ENCODE assay signal across 26 mouse cellular contexts in the genomic region with DNA sequence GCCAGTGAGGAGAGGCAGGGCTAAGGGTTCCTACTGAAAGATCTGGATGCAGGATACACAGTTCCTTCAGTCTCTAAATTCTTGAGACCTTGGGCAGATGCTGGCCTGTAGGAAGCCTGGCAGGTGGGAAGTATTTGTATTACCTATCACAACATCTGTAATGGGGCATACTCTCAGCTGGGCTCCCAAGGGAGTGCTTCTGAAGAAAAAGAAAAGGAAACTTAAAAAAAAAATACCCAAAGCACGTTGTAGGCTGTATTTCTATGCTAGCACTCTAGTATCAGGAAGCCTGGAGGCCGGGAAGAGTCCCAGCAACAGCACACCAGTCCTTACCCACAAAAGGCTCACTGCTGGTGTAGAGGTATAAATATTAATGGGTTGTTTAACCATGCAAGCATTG. TPM values are rescaled to one million over a fixed set of nuclear protein-coding genes. Genes with fewer than 3 reads are reported as not detected.
DNase-seq lines count a peak whose midpoint lies in the region; ATAC-seq and TF ChIP-seq lines count a peak whose summit lies in the region.
"Had no signal": no experiment of that assay in that cellular context is flagged by ENCODE, and none has a peak within 500 bp of the region (broad histone marks: within the 10 kb centered on the region; RNA-seq: fewer than 3 reads in every experiment).

No protein-coding gene starts in this region.

- TF ChIP-seq CTCF in hindbrain, postnatal 0 days (IDR thresholded peaks at IDR 0.05; ENCODE audit: low read depth), result no peak
- TF ChIP-seq CTCF in left cerebral cortex, adult 2 months (IDR thresholded peaks at IDR 0.05), result no peak
- no peak for TF ChIP-seq CTCF in CH12.LX (conservative IDR thresholded peaks at IDR 0.05 in 1 of 2, IDR thresholded peaks at IDR 0.05 in 1 of 2; ENCODE audit: low read depth in 2 of 2, low read length in 2 of 2)

- peak; percentile 30; the same call in 1 of the 2 replicates for TF ChIP-seq EP300 in CH12.LX (IDR thresholded peaks at IDR 0.05; ENCODE audit: low read length)

- no peak for TF ChIP-seq POLR2A in CH12.LX (IDR thresholded peaks at IDR 0.05; ENCODE audit: low read depth, low read length)
- no peak for TF ChIP-seq POLR2A in limb, embryonic 14.5 days (IDR thresholded peaks at IDR 0.05; ENCODE audit: borderline replicate concordance, extremely low read depth, insufficient read depth, insufficient read length)

- 0 out of 2 replicates have a peak overlapping the region, but pooled peaks have one; percentile 51 for H3K27ac ChIP-seq in hindbrain, embryonic 10.5 days
- H3K27ac ChIP-seq in hindbrain, postnatal 0 days, result no peak overlapping the region
- H3K27ac ChIP-seq in left cerebral cortex, adult 2 months, result peak overlapping the region; percentile 90
- no peak overlapping the region for H3K27ac ChIP-seq in CH12.LX (ENCODE audit: insufficient read depth, low read depth)
- H3K27ac ChIP-seq in limb, embryonic 14.5 days (replicated peaks; ENCODE audit: low read depth, low read length), result no peak overlapping the region
- H3K27ac ChIP-seq: embryonic facial prominence, embryonic 10.5 days; embryonic facial prominence, embryonic 13.5 days; forebrain, embryonic 12.5 days had no signal

- H3K36me3 ChIP-seq in hindbrain, embryonic 10.5 days, result no peaks in the 10 kb centered on the region
- H3K36me3 ChIP-seq in hindbrain, postnatal 0 days (ENCODE audit: insufficient read depth, low read length), result no peaks in the 10 kb centered on the region
- H3K36me3 ChIP-seq in CH12.LX (replicated peaks in 1 of 2; ENCODE audit: control insufficient read depth in 1 of 2, insufficient read depth in 1 of 2, low read length in 1 of 2), result peaks cover 0 to 14% of the 10 kb centered on the region in 2 experiments
- no peaks in the 10 kb centered on the region for H3K36me3 ChIP-seq in limb, embryonic 14.5 days (ENCODE audit: control insufficient read depth, insufficient read depth, low read length)
- H3K36me3 ChIP-seq: embryonic facial prominence, embryonic 13.5 days; forebrain, embryonic 12.5 days; forebrain, embryonic 15.5 days; hindbrain, embryonic 15.5 days had no signal

- intact Hi-C loops in left cerebral cortex, adult 2 months (cut with DNase I), result no loop called here
- intact Hi-C loops in left cerebral cortex, postnatal 14 days (cut with DNase I), result no loop called here
- intact Hi-C loops in gastrocnemius, postnatal 36 days (cut with DNase I), result no loop called here

- H3K4me2 ChIP-seq in hindbrain, postnatal 0 days (ENCODE audit: low read depth, low read length), result no peak overlapping the region
- H3K4me2 ChIP-seq in CH12.LX (ENCODE audit: insufficient read depth, low read depth, poor library complexity, severe bottlenecking), result no peak overlapping the region
- H3K4me2 ChIP-seq in limb, embryonic 14.5 days (replicated peaks; ENCODE audit: low read depth, low read length, severe bottlenecking), result no peak overlapping the region

- H3K4me1 ChIP-seq in hindbrain, embryonic 10.5 days (replicated peaks), result peaks cover 56% of the 10 kb centered on the region
- H3K4me1 ChIP-seq in hindbrain, postnatal 0 days (ENCODE audit: insufficient read depth, low read length), result 0 out of 2 replicates have a peak, but pooled peaks cover 5% of the 10 kb centered on the region
- H3K4me1 ChIP-seq in CH12.LX (ENCODE audit: control insufficient read depth in 1 of 2, insufficient read depth in 2 of 2), result peaks cover 9 to 49% of the 10 kb centered on the region in 2 experiments; a peak in 3 of 4 replicates
- peaks cover 12% of the 10 kb centered on the region for H3K4me1 ChIP-seq in limb, embryonic 14.5 days (ENCODE audit: control insufficient read depth, insufficient read depth, low read length)

- no peaks in the 10 kb centered on the region for H3K79me2 ChIP-seq in CH12.LX (replicated peaks; ENCODE audit: control insufficient read depth, extremely low read depth, insufficient read depth, poor library complexity, severe bottlenecking)

- dilution Hi-C loops in CH12.LX (cut with MboI; ENCODE audit: extremely low pct_ligation_motif_present, extremely low pct_unique_long_range_greater_than_20kb, low sequenced_read_pairs), result no loop called here

- H3K9me3 ChIP-seq in hindbrain, embryonic 10.5 days, result no peaks in the 10 kb centered on the region
- no peaks in the 10 kb centered on the region for H3K9me3 ChIP-seq in hindbrain, postnatal 0 days (ENCODE audit: low read length)
- no peaks in the 10 kb centered on the region for H3K9me3 ChIP-seq in CH12.LX (replicated peaks; ENCODE audit: low read length)
- H3K9me3 ChIP-seq in limb, embryonic 14.5 days (ENCODE audit: control insufficient read depth, low read length), result no peaks in the 10 kb centered on the region
- H3K9me3 ChIP-seq: embryonic facial prominence, embryonic 10.5 days; embryonic facial prominence, embryonic 13.5 days; forebrain, embryonic 12.5 days; forebrain, embryonic 15.5 days; G1E; hindbrain, embryonic 15.5 days had no signal

- 34% methylated on average over 2 of the region's 2 CpGs for WGBS in hindbrain, embryonic 10.5 days
- WGBS in hindbrain, postnatal 0 days, result 53% methylated on average over 2 of the region's 2 CpGs
- WGBS in limb, embryonic 14.5 days, result 35% methylated on average over 2 of the region's 2 CpGs

- no peak for TF ChIP-seq RAD21 in CH12.LX (IDR thresholded peaks at IDR 0.05; ENCODE audit: low read depth, low read length)

- H3K4me3 ChIP-seq in hindbrain, embryonic 10.5 days, result no peak overlapping the region
- no peak overlapping the region for H3K4me3 ChIP-seq in hindbrain, postnatal 0 days (ENCODE audit: low read length)
- H3K4me3 ChIP-seq in left cerebral cortex, adult 2 months, result no peak overlapping the region
- H3K4me3 ChIP-seq in CH12.LX (replicated peaks in 1 of 3; ENCODE audit: low read depth in 2 of 3, low read length in 2 of 3, poor library complexity in 1 of 3), result no peak overlapping the region
- H3K4me3 ChIP-seq in limb, embryonic 14.5 days (replicated peaks; ENCODE audit: low read length), result no peak overlapping the region
- H3K4me3 ChIP-seq: embryonic facial prominence, embryonic 13.5 days; erythroblast, embryonic 14.5 days had no signal

- H3K9ac ChIP-seq in hindbrain, postnatal 0 days (replicated peaks; ENCODE audit: low read length), result no peak overlapping the region
- H3K9ac ChIP-seq in CH12.LX (ENCODE audit: insufficient read depth, low read depth), result no peak overlapping the region
- peak overlapping the region; percentile 16; the same call in 1 of the 2 replicates for H3K9ac ChIP-seq in limb, embryonic 14.5 days (ENCODE audit: low read depth, low read length, severe bottlenecking)
- H3K9ac ChIP-seq: embryonic facial prominence, embryonic 13.5 days had no signal

- no peak for DNase-seq in hindbrain, embryonic 10.5 days (ENCODE audit: low spot score)
- DNase-seq in hindbrain, postnatal 0 days (ENCODE audit: low spot score), result no peak
- no peak for DNase-seq in left cerebral cortex, adult 2 months (ENCODE audit: extremely low spot score in 1 of 2, low spot score in 2 of 2)
- DNase-seq in left cerebral cortex, postnatal 14 days (ENCODE audit: low spot score in 2 of 2), result no peak
- no peak for DNase-seq in CH12.LX (ENCODE audit: extremely low read depth)
- DNase-seq in limb, embryonic 14.5 days (ENCODE audit: low spot score), result no peak
- DNase-seq in gastrocnemius, postnatal 36 days, result no peak
- DNase-seq in spleen, postnatal 36 days (ENCODE audit: low spot score in 2 of 2), result no peak
- DNase-seq: adrenal gland, adult 2 months; adrenal gland, postnatal 14 days; cerebellum, adult 11 months; cerebellum, adult 2 months; cerebellum, adult 9-11 months; cerebellum, postnatal 25 days; embryo, embryonic 11 days; gastrocnemius, postnatal 10 days; heart, adult 11 months had no signal

- in situ Hi-C loops in CH12.LX (cut with MboI; ENCODE audit: low pct_ligation_motif_present, low pct_unique_long_range_greater_than_20kb, low sequenced_read_pairs), result no loop called here

- ATAC-seq in hindbrain, postnatal 0 days, result no peak
- no peak for ATAC-seq in limb, embryonic 14.5 days (ENCODE audit: low FRiP score, low read depth)
- ATAC-seq: forebrain, embryonic 15.5 days; Patski had no signal

- H3K27me3 ChIP-seq in hindbrain, embryonic 10.5 days (ENCODE audit: insufficient read depth, poor library complexity, severe bottlenecking), result peaks cover 40% of the 10 kb centered on the region
- H3K27me3 ChIP-seq in hindbrain, postnatal 0 days (ENCODE audit: insufficient read depth, low read length), result no peaks in the 10 kb centered on the region
- H3K27me3 ChIP-seq in CH12.LX (replicated peaks), result peaks cover 47% of the 10 kb centered on the region
- H3K27me3 ChIP-seq in limb, embryonic 14.5 days (ENCODE audit: control insufficient read depth, insufficient read depth, low read length), result no peaks in the 10 kb centered on the region
- H3K27me3 ChIP-seq: forebrain, embryonic 15.5 days; hindbrain, embryonic 15.5 days; Patski had no signal

TF ChIP-seq in CH12.LX, 34 proteins besides CTCF, POLR2A, EP300 and RAD21 (continues in another document):
- TF ChIP-seq ETS1 (conservative IDR thresholded peaks at IDR 0.05; ENCODE audit: low read depth, low read length) (peak; percentile 45; the same call in 1 of the 2 replicates), ZNF384 (IDR thresholded peaks at IDR 0.05; ENCODE audit: low read depth, low read length) (peak; percentile 83)

RNA-seq across cellular contexts. Expression of a gene that starts 1.2 kb away (rescaled TPM):
- polyA plus RNA-seq in hindbrain, embryonic 10.5 days (2016; fragmentation: Nextera tagmentation; extraction: Ambion mirVana), result 27.3 and 29.4 TPM in 2 replicates
- total RNA-seq in hindbrain, postnatal 0 days (2014; rRNA removed), result 38.1 and 45.1 TPM in 2 replicates
- 21.4 and 22.4 TPM in 2 replicates for polyA plus RNA-seq in hindbrain, postnatal 0 days (2015; fragmentation: Nextera tagmentation; extraction: Ambion mirVana)
- total RNA-seq in left cerebral cortex, adult 2 months (2021), result 10 to 100 TPM; 22.0 to 25.4 TPM
- 10 to 100 TPM; 22.1 to 23.4 TPM for total RNA-seq in left cerebral cortex, postnatal 14 days (2021)
- total RNA-seq in CH12.LX (2012; rRNA removed), result 17.3 and 26.9 TPM in 2 replicates
- 11.2 and 13.3 TPM in 2 replicates for total RNA-seq in CH12.LX (2014; rRNA removed)
- polyA plus RNA-seq in CH12.LX (2012; ENCODE audit: insufficient read length, low read depth), result 12.1 and 15.2 TPM in 2 replicates
- 20.3 and 26.3 TPM in 2 replicates for polyA plus RNA-seq in limb, embryonic 14.5 days (2012; rRNA removed)
- 26.9 and 28.7 TPM in 2 replicates for polyA plus RNA-seq in limb, embryonic 14.5 days (2014; fragmentation: Nextera tagmentation; extraction: Ambion mirVana)
- total RNA-seq in gastrocnemius, postnatal 36 days (2021), result 10 to 100 TPM; 13.1 to 13.9 TPM

RNA-seq across cellular contexts. Expression of a gene that starts 7.2 kb away (rescaled TPM):
- 9.1 and 10.7 TPM in 2 replicates for polyA plus RNA-seq in hindbrain, embryonic 10.5 days (2016; fragmentation: Nextera tagmentation; extraction: Ambion mirVana)
- total RNA-seq in hindbrain, postnatal 0 days (2014; rRNA removed), result 52.1 and 54.5 TPM in 2 replicates
- 28.9 and 31.5 TPM in 2 replicates for polyA plus RNA-seq in hindbrain, postnatal 0 days (2015; fragmentation: Nextera tagmentation; extraction: Ambion mirVana)
- 10 to 100 TPM; 55.3 to 66.9 TPM for total RNA-seq in left cerebral cortex, adult 2 months (2021)
- 10 to 100 TPM; 62.2 to 70.1 TPM for total RNA-seq in left cerebral cortex, postnatal 14 days (2021)
- total RNA-seq in CH12.LX (2012; rRNA removed) (not detected in 2 replicates), CH12.LX (2014; rRNA removed) (not detected in 2 replicates)
- polyA plus RNA-seq in CH12.LX (2012; ENCODE audit: insufficient read length, low read depth), result not detected in 2 replicates
- 16.3 and 23.4 TPM in 2 replicates for polyA plus RNA-seq in limb, embryonic 14.5 days (2012; rRNA removed)
- polyA plus RNA-seq in limb, embryonic 14.5 days (2014; fragmentation: Nextera tagmentation; extraction: Ambion mirVana), result 12.6 and 16.7 TPM in 2 replicates
- 1 to 10 TPM; 1.9 to 2.0 TPM for total RNA-seq in gastrocnemius, postnatal 36 days (2021)
- total RNA-seq: hematopoietic stem cell, adult 5-6 weeks had no signal
- polyA plus RNA-seq: erythroblast, embryonic 14.5 days; G1E had no signal

Comparison
In these comparisons a context has a peak if more than half of its experiments do, and no peak if none do; other contexts are left out.
1. H3K27ac ChIP-seq: peak in hindbrain, embryonic 10.5 days (single experiment) and left cerebral cortex, adult 2 months (single experiment); none in hindbrain, postnatal 0 days (single experiment), CH12.LX (single experiment) and limb, embryonic 14.5 days (single experiment).
2. RNA of a gene that starts 7.2 kb away (total RNA-seq): 62.2 to 70.1 TPM in left cerebral cortex, postnatal 14 days, 55.3 to 66.9 TPM in left cerebral cortex, adult 2 months and 52.1 to 54.5 TPM in hindbrain, postnatal 0 days; 1.9 to 2.0 TPM in gastrocnemius, postnatal 36 days and not detected in CH12.LX; every median in the first group is over 10 times any median in the second.